Mouse (Mus musculus): ENCODE data around the gene Olfr1107.

The Olfr1107 gene

GRCm38 (mm10) chr2:87075717-87076116 is at the start of gene Olfr1107:
Olfr1107 (minus strand) TSS chr2:87075817.
- no peak for DNase-seq (ENCODE audit: low spot score)

DNA sequence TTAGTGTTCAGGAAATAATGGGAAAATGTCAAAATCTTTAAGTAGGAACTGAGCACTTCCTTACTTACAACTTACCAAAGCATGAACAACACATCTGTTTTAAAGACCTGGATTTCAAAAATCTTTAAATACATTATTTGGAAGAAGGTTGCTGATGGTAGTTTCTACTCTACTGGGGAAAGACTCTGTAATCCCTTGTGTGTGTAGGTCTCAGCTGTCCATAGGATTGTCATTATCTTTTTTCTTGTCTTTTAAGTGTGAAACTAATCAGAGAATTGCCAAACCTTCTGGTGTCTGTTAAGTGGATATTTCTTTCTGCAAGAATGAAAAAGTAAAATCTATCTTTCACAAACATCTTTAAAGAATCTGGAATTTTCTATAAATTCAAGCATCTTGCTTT is 38.9 kb upstream of the Olfr1107 start, which contains the start of gene Olfr259:
Gene Olfr259, minus strand, starts transcription at position 101 of the 400 bp plus-strand sequence.
- no peak for DNase-seq (ENCODE audit: low spot score)

- no peak for DNase-seq (ENCODE audit: low spot score)
Measured at GRCm38 (mm10) chr2:87095908-87096307, 20.3 kb upstream of the Olfr1107 start, which contains the start of gene Olfr1109. Olfr1109 (minus strand) TSS chr2:87096008.

DNA sequence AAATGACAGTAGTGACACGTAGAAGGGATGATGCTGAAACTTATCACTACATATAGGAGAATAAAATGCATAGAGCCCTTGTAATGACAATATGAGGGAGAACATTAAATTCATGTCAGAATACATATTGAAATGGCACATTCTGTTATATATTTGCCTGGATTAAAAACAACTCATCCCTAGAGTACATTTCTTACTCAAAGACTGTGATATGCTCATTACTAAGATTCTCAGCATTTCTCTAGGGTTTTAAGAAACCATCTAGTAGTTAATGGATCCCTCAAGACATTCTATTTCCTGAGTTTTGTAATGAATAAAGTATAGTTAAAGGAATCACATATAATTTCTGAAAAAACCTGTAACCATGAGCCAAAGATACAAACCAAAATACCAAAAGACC is 23.4 kb downstream of the Olfr1107 start, which contains the start of gene Olfr1106:
Gene Olfr1106, minus strand, starts transcription at position 101 of the 400 bp plus-strand sequence.
- DNase-seq (ENCODE audit: low spot score), result no peak

DNA sequence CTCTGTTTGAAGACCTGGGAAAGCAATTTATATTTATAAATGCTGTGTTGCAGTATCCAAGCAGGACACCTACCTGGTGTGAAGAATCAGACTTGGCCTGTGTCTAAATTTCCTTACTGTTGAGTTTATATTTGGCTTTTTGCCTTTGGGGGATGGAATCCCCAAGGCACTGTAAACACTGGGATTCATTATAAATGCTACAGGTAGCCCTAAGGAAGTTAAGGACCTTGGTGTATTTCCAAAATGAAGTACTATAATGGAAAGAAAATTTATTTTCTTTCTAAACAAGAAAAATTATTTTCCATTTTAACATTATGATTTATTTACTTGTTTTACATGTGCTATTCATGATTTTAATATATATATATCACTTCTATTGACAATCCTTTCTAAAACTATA is 39.2 kb downstream of the Olfr1107 start, which contains the start of gene Olfr1105:
Gene Olfr1105, minus strand, starts transcription at position 101 of the 400 bp plus-strand sequence.
- no peak for DNase-seq (ENCODE audit: low spot score)

DNA sequence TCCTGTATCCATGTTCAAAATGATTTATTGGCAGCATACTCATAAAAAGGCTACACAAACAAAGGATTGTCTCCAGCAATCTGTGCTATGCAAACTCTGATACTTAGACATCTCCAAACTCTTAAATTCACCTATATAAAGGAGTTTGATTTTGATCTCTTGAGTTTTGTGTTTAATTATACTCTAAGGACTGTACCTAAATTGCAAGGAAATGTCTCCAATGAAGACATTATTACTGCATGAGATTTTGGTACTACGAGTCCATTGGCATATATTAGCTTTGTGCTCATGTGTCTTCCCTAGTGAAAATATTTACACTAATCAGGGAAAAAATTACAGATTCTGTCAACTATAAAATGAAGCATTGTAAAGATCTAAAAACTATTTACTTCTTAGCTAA is 48.6 kb downstream of the Olfr1107 start, which contains the start of gene Olfr1104:
Gene Olfr1104, minus strand, starts transcription at position 101 of the 400 bp plus-strand sequence.
- DNase-seq (ENCODE audit: low spot score), result no peak
